Mouse (Mus musculus) ES-E14 (cell line): Measurements from ENCODE around the gene Higd1b.

Experiments
- CHD2 ChIP-seq: IDR thresholded peaks from 2 replicates; pipeline ENCODE4 v1.6.1; 2014; ENCODE audit warnings: mild to moderate bottlenecking, low read depth, low read length, inconsistent platforms
- MAFK ChIP-seq: IDR thresholded peaks from 2 replicates; pipeline ENCODE4 v1.6.1; 2014; ENCODE audit warnings: mild to moderate bottlenecking, low read depth, low read length, inconsistent platforms; ENCODE audit not compliant: insufficient read depth
- ZC3H11A ChIP-seq: IDR thresholded peaks from 2 replicates; pipeline ENCODE4 v1.6.1; 2012; ENCODE audit warnings: low read depth, mild to moderate bottlenecking, inconsistent platforms, low read length, borderline replicate concordance
- ZNF384 ChIP-seq: IDR thresholded peaks from 2 replicates; pipeline ENCODE4 v1.6.1; 2012; ENCODE audit warnings: low read depth, low read length, inconsistent platforms

DNA sequence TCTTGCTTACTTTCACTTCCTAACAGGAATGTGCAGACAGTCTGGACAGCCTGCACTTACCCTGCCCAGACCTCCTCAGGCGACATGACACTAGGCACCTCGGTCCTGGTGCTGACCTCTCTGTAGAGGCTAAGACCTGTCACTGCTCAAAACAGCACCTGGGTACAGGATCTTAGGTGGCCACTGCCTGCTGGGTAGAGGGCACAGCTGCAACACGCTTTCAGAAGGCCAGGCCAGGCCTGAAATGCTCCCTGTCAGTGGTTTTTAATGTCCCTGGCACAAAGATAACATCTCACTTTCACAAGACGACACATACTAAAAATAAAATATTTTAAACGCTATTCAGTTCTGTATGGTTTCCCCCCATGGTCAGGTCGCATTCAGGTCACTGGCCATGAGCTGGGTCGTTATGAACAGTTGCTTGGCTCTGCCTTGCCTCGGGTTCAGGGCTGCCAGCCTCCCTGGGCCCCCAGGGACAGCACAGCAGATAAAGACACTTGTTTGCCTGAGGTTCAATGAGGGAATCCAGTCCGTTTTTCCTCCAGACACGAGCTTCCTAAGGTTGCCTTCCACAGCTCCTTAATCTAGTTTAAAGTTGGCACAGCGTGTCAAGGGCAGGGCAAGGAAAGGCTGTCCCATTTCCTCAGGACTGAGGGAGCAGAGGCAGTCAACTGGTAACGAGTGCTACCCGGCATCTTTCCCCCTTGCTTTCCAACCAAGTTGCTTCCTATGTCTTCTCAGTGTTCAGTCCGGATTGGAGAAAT is 43.8 kb upstream of the Higd1b start:
- TF ChIP-seq ZC3H11A (no peak), CHD2 (no peak), ZNF384 (no peak), MAFK (no peak)
